Mouse (Mus musculus) inflammation-experienced regulatory T-cells, adult 6 months (primary cell): ENCODE data around the gene Med27. TPM values are rescaled to one million over a fixed set of nuclear protein-coding genes. Genes with fewer than 3 reads are reported as not detected.
A peak's percentile ranks its signal among the peaks of the same experiment; 100 is the strongest.

ENCODE experiments used
- ATAC-seq: one replicate; pipeline ENCODE4 v1.8.0; 2017
- polyA plus RNA-seq, 3 experiments: library from polyadenylated mRNA; unstranded; fragments of 100-300 nt; shearing (Covaris generic); gene quantifications; one replicate each; pipeline ENCODE4 v1.2.1; 2017

The Med27 gene
- 10 to 100 TPM; 28.1 to 32.9 (median 31.4) TPM for polyA plus RNA-seq

GRCm38 (mm10) chr2:29346629-29347271, at the start of gene Med27:
Gene Med27 (plus strand): TSS chr2:29346819.
- peak; percentile 97 for ATAC-seq

- no peak for ATAC-seq
Measured at GRCm38 (mm10) chr2:29309966-29310365, 36.7 kb upstream of the Med27 start.

GRCm38 (mm10) chr2:29312058-29312457, 34.6 kb upstream of the Med27 start:
- ATAC-seq = no peak

GRCm38 (mm10) chr2:29317906-29318470, 28.6 kb upstream of the Med27 start:
- no peak for ATAC-seq

GRCm38 (mm10) chr2:29318596-29318995, 28.0 kb upstream of the Med27 start:
- ATAC-seq = no peak

GRCm38 (mm10) chr2:29320229-29320751, 26.3 kb upstream of the Med27 start:
- no peak for ATAC-seq

- ATAC-seq = no peak
Measured at GRCm38 (mm10) chr2:29320780-29321179, 25.8 kb upstream of the Med27 start.

- ATAC-seq = no peak
Measured at GRCm38 (mm10) chr2:29324456-29324855, 22.2 kb upstream of the Med27 start.

- ATAC-seq = no peak
Measured at GRCm38 (mm10) chr2:29330471-29330870, 16.1 kb upstream of the Med27 start.

GRCm38 (mm10) chr2:29338396-29338795, 8.2 kb upstream of the Med27 start:
- ATAC-seq = no peak

GRCm38 (mm10) chr2:29358696-29359375, 12.2 kb downstream of the Med27 start:
- no peak for ATAC-seq

GRCm38 (mm10) chr2:29360956-29361355, 14.3 kb downstream of the Med27 start:
- no peak for ATAC-seq

- no peak for ATAC-seq
Measured at GRCm38 (mm10) chr2:29365000-29365695, 18.5 kb downstream of the Med27 start.

- ATAC-seq = no peak
Measured at GRCm38 (mm10) chr2:29368730-29369129, 22.1 kb downstream of the Med27 start.

- no peak for ATAC-seq
Measured at GRCm38 (mm10) chr2:29372176-29372575, 25.6 kb downstream of the Med27 start.

- no peak for ATAC-seq
Measured at GRCm38 (mm10) chr2:29381683-29382082, 35.1 kb downstream of the Med27 start.

GRCm38 (mm10) chr2:29382583-29382982, 36.0 kb downstream of the Med27 start:
- no peak for ATAC-seq

GRCm38 (mm10) chr2:29383133-29383532, 36.5 kb downstream of the Med27 start:
- ATAC-seq = no peak

- no peak for ATAC-seq
Measured at GRCm38 (mm10) chr2:29385405-29385804, 38.8 kb downstream of the Med27 start.

- no peak for ATAC-seq
Measured at GRCm38 (mm10) chr2:29387268-29387667, 40.6 kb downstream of the Med27 start.

GRCm38 (mm10) chr2:29388937-29389336, 42.3 kb downstream of the Med27 start:
- ATAC-seq = peak; percentile 69

GRCm38 (mm10) chr2:29391086-29391485, 44.5 kb downstream of the Med27 start:
- no peak for ATAC-seq

- ATAC-seq = no peak
Measured at GRCm38 (mm10) chr2:29391996-29392395, 45.4 kb downstream of the Med27 start.
